Mouse (Mus musculus): ENCODE results near the gene Sez6l. TPM values are rescaled to one million over a fixed set of nuclear protein-coding genes. Genes with fewer than 3 reads are reported as not detected.
A peak's percentile ranks its signal among the peaks of the same experiment; 100 is the strongest.

Sez6l gene
- polyA plus RNA-seq, 1 experiment = 0.34 TPM

DNA sequence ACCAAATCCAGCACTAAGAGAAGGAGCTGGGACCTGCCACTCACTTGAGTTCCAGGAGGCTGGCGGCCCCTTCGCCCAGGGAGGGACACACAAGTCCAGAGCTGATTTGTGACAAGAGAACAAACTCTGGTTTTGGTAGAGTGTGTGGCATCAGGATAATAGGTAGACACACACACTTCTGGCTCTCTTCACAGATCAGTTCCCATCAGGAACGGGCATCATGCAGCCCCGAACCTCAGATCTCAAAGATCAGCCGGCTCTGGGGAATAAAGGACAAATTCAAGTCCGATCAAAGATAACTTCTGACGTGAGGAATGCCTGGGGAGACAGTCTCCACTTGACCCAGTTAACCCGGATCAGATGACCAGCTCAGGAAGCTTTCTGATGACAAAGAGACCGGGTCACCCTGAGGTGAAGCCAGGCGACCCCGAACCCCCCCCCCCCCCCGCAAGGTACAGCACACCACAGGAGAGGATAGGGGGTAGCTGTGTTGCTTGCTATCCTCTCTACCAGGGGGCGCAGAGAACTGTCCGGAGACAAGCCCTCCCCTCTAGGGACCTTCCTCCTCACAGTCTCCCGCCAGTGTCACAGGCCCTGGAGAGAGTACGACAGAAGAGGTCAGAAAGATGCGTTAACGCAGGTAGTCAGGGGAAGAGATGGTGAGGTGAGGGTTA, 183.1 kb downstream of the Sez6l start:
- H3K27me3 ChIP-seq (ENCODE audit: control insufficient read depth, insufficient read depth, low read length) = peaks cover 9% of the 10 kb centered on the region
- TF ChIP-seq POLR2A (IDR thresholded peaks at IDR 0.05; ENCODE audit: low read depth, low read length) (no peak), CTCF (IDR thresholded peaks at IDR 0.05; ENCODE audit: extremely low read depth, insufficient read depth, insufficient read length, insufficient replicate concordance) (no peak)
- DNase-seq (ENCODE audit: low read depth in 1 of 2, low spot score in 2 of 2) = no peak
- H3K4me3 ChIP-seq (ENCODE audit: extremely low read depth, insufficient read depth, insufficient read length) = no peak overlapping the region
- no peaks in the 10 kb centered on the region for H3K36me3 ChIP-seq (ENCODE audit: control insufficient read depth, insufficient read depth, low read length)
- H3K27ac ChIP-seq (ENCODE audit: insufficient read depth, low read length) = no peak overlapping the region
- 29% methylated on average over 18 of the region's 18 CpGs for WGBS
- no peaks in the 10 kb centered on the region for H3K4me1 ChIP-seq (ENCODE audit: control insufficient read depth, insufficient read depth, insufficient read length)

DNA sequence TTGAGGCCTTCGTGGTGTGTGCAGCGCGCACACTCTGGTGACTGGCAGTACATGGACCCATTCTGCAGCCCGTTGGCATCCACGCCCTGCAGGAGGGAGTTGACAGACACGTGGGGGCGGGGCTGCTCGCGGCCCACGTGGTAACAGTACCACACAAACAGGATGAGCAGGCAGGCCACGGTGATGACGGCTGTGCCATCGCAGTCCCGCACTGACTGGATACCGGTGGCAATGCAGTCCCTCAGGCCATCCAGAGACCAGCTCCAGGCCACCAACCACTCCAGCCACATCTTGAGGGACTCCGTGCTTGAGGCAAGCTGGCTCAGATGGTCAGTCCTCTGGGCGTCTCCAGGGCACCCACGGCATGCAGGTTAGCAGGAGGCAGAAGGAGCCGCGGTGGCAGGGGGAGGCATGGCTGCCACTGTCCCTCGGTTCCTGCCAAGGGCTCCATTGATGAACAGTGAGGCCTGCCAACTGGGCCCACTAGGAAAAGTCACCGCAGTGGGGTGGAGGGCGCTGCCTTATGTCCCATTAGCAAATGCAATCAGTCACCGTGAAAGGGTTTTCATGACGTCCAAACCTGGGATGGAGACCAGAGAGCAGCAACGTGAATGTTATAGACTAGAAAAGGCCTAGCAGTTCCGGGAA, 185.2 kb downstream of the Sez6l start:
- Histone ChIP-seq H3K27ac (ENCODE audit: insufficient read depth, low read length) (no peak overlapping the region), H3K4me1 (ENCODE audit: control insufficient read depth, insufficient read depth, insufficient read length) (no peaks in the 10 kb centered on the region), H3K4me3 (ENCODE audit: extremely low read depth, insufficient read depth, insufficient read length) (no peak overlapping the region), H3K27me3 (ENCODE audit: control insufficient read depth, insufficient read depth, low read length) (peaks cover 9% of the 10 kb centered on the region), H3K36me3 (ENCODE audit: control insufficient read depth, insufficient read depth, low read length) (no peaks in the 10 kb centered on the region)
- no peak for TF ChIP-seq POLR2A (IDR thresholded peaks at IDR 0.05; ENCODE audit: low read depth, low read length)
- no peak for TF ChIP-seq CTCF (IDR thresholded peaks at IDR 0.05; ENCODE audit: extremely low read depth, insufficient read depth, insufficient read length, insufficient replicate concordance)
- no peak for DNase-seq (ENCODE audit: low read depth in 1 of 2, low spot score in 2 of 2)
- WGBS = 73% methylated on average over 27 of the region's 27 CpGs

DNA sequence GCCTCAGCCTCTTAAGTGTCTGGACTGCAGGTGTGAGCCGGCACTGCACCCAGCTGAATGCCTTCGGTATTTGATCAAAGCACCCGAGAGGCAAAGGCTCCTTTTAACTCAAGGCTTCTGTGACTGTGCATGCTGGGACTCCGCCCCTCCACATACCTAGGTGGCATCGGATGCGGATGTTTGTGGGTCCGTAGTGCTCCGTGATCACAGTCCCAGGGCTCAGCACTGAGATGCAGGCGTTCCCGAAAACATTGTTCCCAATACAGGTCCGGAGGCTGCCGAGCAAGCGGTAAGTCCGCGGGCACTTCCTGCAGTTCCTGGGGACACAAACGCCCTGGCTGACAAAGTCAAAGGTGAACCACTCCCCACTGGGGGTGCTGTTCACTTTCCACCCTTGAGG, 186.0 kb downstream of the Sez6l start:
- Histone ChIP-seq H3K4me3 (ENCODE audit: extremely low read depth, insufficient read depth, insufficient read length) (no peak overlapping the region), H3K27me3 (ENCODE audit: control insufficient read depth, insufficient read depth, low read length) (peaks cover 9% of the 10 kb centered on the region), H3K36me3 (ENCODE audit: control insufficient read depth, insufficient read depth, low read length) (no peaks in the 10 kb centered on the region), H3K4me1 (ENCODE audit: control insufficient read depth, insufficient read depth, insufficient read length) (no peaks in the 10 kb centered on the region), H3K27ac (ENCODE audit: insufficient read depth, low read length) (no peak overlapping the region)
- WGBS = 64% methylated on average over 16 of the region's 16 CpGs
- DNase-seq (ENCODE audit: low read depth in 1 of 2, low spot score in 2 of 2) = no peak
- TF ChIP-seq POLR2A (IDR thresholded peaks at IDR 0.05; ENCODE audit: low read depth, low read length) (no peak), CTCF (IDR thresholded peaks at IDR 0.05; ENCODE audit: extremely low read depth, insufficient read depth, insufficient read length, insufficient replicate concordance) (no peak)

DNA sequence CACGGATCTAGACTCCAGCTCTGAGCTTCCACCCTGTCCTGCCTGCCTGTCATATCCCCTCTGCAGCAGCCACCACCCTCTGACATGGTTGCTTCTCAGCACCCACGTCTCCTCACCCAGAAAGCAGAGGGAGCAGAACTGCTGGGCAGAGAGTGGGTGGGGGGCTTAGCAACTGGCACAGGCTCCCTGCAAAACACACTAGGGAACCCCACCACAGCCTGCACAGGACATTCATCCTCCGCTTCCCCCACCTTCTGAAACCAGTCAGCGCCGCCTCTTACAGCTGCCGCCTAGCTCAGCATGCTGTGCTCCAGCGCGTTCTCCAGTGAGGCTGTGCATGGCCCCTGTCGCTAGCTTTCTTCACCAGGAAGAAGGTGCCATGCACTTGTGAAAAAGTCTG, 187.6 kb downstream of the Sez6l start:
- H3K4me3 ChIP-seq (ENCODE audit: extremely low read depth, insufficient read depth, insufficient read length) = no peak overlapping the region
- H3K27ac ChIP-seq (ENCODE audit: insufficient read depth, low read length) = no peak overlapping the region
- peaks cover 1% of the 10 kb centered on the region for H3K27me3 ChIP-seq (ENCODE audit: control insufficient read depth, insufficient read depth, low read length)
- TF ChIP-seq POLR2A (IDR thresholded peaks at IDR 0.05; ENCODE audit: low read depth, low read length) (no peak), CTCF (IDR thresholded peaks at IDR 0.05; ENCODE audit: extremely low read depth, insufficient read depth, insufficient read length, insufficient replicate concordance) (no peak)
- DNase-seq (ENCODE audit: low read depth in 1 of 2, low spot score in 2 of 2) = no peak
- peaks cover 4% of the 10 kb centered on the region; the same call in 1 of the 2 replicates for H3K4me1 ChIP-seq (ENCODE audit: control insufficient read depth, insufficient read depth, insufficient read length)
- no peaks in the 10 kb centered on the region for H3K36me3 ChIP-seq (ENCODE audit: control insufficient read depth, insufficient read depth, low read length)
- 57% methylated on average over 9 of the region's 9 CpGs for WGBS

DNA sequence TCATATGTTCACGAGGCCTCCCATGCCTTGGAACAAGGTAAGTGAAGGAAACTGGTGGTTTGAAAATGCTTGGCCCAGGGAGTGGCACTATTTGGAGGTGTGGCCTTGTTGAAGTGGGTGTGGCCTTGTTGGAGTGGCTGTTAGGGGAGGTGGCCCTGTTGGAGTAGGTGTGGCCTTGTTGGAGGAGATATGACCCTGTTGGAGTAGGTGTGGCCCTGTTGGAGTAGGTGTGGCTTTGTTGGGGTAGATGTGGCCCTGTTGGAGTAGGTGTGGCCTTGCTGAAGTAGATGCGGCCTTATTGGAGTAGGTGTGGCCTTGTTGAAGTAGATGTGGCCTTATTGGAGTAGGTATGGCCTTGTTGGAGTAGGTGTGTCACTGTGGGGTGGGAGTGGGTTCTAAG, 191.0 kb downstream of the Sez6l start:
- 85% methylated on average over 2 of the region's 2 CpGs for WGBS
- Histone ChIP-seq H3K27ac (ENCODE audit: insufficient read depth, low read length) (no peak overlapping the region), H3K4me3 (ENCODE audit: extremely low read depth, insufficient read depth, insufficient read length) (no peak overlapping the region), H3K36me3 (ENCODE audit: control insufficient read depth, insufficient read depth, low read length) (no peaks in the 10 kb centered on the region), H3K27me3 (ENCODE audit: control insufficient read depth, insufficient read depth, low read length) (no peaks in the 10 kb centered on the region), H3K4me1 (ENCODE audit: control insufficient read depth, insufficient read depth, insufficient read length) (peaks cover 4% of the 10 kb centered on the region; the same call in 1 of the 2 replicates)
- no peak for DNase-seq (ENCODE audit: low read depth in 1 of 2, low spot score in 2 of 2)
- TF ChIP-seq CTCF (IDR thresholded peaks at IDR 0.05; ENCODE audit: extremely low read depth, insufficient read depth, insufficient read length, insufficient replicate concordance) (no peak), POLR2A (IDR thresholded peaks at IDR 0.05; ENCODE audit: low read depth, low read length) (no peak)

DNA sequence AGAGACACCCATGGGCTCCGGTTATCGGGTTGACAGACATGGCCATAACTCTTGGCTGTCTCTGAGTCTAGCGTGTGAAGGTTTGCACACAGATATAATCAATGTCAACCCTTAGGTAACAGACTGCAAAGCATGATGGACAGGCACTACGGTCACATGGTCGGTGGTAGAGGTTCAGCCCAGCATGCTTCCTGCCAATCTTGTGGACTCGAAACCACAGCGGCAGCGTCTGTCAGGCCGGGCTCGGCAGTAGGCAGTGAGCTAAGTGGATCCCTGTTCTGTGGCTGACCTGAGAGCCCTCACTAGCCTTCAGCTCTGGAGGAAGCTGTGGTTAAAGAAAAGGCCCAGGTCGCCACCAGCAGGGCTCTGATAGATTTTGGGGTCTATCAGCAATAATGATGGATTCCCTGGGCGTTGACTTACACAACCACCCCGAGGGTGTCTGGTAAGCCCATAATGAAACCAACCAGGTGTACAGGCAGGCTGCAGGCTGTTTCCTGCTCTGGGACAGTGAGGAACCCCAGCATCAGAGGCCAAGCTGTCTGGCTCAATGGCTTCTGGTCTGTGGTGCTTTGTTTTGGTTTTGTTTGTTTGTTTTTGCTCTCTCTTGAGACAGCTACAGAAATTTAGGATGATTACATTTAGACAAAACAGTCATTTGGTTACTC, 192.0 kb downstream of the Sez6l start:
- Histone ChIP-seq H3K4me3 (ENCODE audit: extremely low read depth, insufficient read depth, insufficient read length) (no peak overlapping the region), H3K36me3 (ENCODE audit: control insufficient read depth, insufficient read depth, low read length) (no peaks in the 10 kb centered on the region; the same call in 1 of the 2 replicates), H3K4me1 (ENCODE audit: control insufficient read depth, insufficient read depth, insufficient read length) (peaks cover 4% of the 10 kb centered on the region; the same call in 1 of the 2 replicates), H3K27me3 (ENCODE audit: control insufficient read depth, insufficient read depth, low read length) (no peaks in the 10 kb centered on the region), H3K27ac (ENCODE audit: insufficient read depth, low read length) (peak overlapping the region; percentile 32; the same call in 1 of the 2 replicates)
- WGBS = 14% methylated on average over 13 of the region's 13 CpGs
- DNase-seq (ENCODE audit: low read depth in 1 of 2, low spot score in 2 of 2) = peak in 1 of 2 experiments; percentile 24
- TF ChIP-seq CTCF (IDR thresholded peaks at IDR 0.05; ENCODE audit: extremely low read depth, insufficient read depth, insufficient read length, insufficient replicate concordance) (no peak), POLR2A (IDR thresholded peaks at IDR 0.05; ENCODE audit: low read depth, low read length) (no peak)
